In genomic region chr2:55692902-55693870, GRCm38 (mm10) we compare ENCODE assay signal across 11 mouse cellular contexts.
DNase-seq lines count a peak whose midpoint lies in the region; ATAC-seq lines count a peak whose summit lies in the region.
"Had no signal": no experiment of that assay in that cellular context is flagged by ENCODE, and none has a peak within 500 bp of the region (broad histone marks: within the 10 kb centered on the region; RNA-seq: fewer than 3 reads in every experiment).

No protein-coding gene starts in this region.

- 27% methylated on average over 2 of the region's 2 CpGs for WGBS in hindbrain, embryonic 15.5 days

- H3K36me3 ChIP-seq in hindbrain, embryonic 15.5 days = no peaks in the 10 kb centered on the region

- no peak overlapping the region for H3K9ac ChIP-seq in hindbrain, embryonic 15.5 days

- peaks cover 5% of the 10 kb centered on the region for H3K4me1 ChIP-seq in hindbrain, embryonic 15.5 days (replicated peaks)

- no peak overlapping the region for H3K4me2 ChIP-seq in hindbrain, embryonic 15.5 days

- no peaks in the 10 kb centered on the region for H3K27me3 ChIP-seq in hindbrain, embryonic 15.5 days

- no peak overlapping the region for H3K4me3 ChIP-seq in hindbrain, embryonic 15.5 days

- peak overlapping the region; percentile 68 for H3K27ac ChIP-seq in hindbrain, embryonic 15.5 days (replicated peaks)
- H3K27ac ChIP-seq: stomach, postnatal 0 days had no signal

- no peaks in the 10 kb centered on the region for H3K9me3 ChIP-seq in hindbrain, embryonic 15.5 days

- peak; percentile 96 for ATAC-seq in hindbrain, embryonic 15.5 days (ENCODE audit: low FRiP score, low read depth)
- ATAC-seq in granulocyte monocyte progenitor cell, adult 5-6 weeks (replicated peaks; ENCODE audit: poor library complexity, severe bottlenecking) = no peak

- DNase-seq in left cerebral cortex, adult 11 months (ENCODE audit: low spot score) = peak; percentile 70
- DNase-seq in left cerebral cortex, postnatal 4 days = no peak
- DNase-seq in mesoderm, embryonic 11.5 days (ENCODE audit: low read depth, low spot score) = peak; percentile 22
- DNase-seq in right cerebral cortex, postnatal 36 days (ENCODE audit: low spot score in 2 of 2) = peak; percentile 34 to 63
- no peak for DNase-seq in testis, postnatal 14 days (ENCODE audit: low spot score)
- DNase-seq in cerebellum, postnatal 4 days (ENCODE audit: low spot score in 2 of 2) = no peak
- DNase-seq: kidney, postnatal 36 days; lung, adult 18-20 months had no signal

- intact Hi-C loops in left cerebral cortex, postnatal 4 days (cut with DNase I) = no loop called here

Comparison
In these comparisons a context has a peak if more than half of its experiments do, and no peak if none do; other contexts are left out.
1. DNase-seq: peak in left cerebral cortex, adult 11 months (single experiment), mesoderm, embryonic 11.5 days (single experiment) and right cerebral cortex, postnatal 36 days (2 of 2); none in left cerebral cortex, postnatal 4 days (single experiment), testis, postnatal 14 days (single experiment) and cerebellum, postnatal 4 days (0 of 2).